Mouse (Mus musculus): ENCODE results near the gene H2afz. TPM values are rescaled to one million over a fixed set of nuclear protein-coding genes. Genes with fewer than 3 reads are reported as not detected.
A peak's percentile ranks its signal among the peaks of the same experiment; 100 is the strongest.
"Not testable (repeated sequence)": the region's sequence is repeated elsewhere in the genome, so short reads cannot be mapped to it uniquely, and the experiment has no call there.

The H2afz gene
- 505 and 565 TPM in 2 replicates for polyA plus RNA-seq (2012; rRNA removed)

DNA sequence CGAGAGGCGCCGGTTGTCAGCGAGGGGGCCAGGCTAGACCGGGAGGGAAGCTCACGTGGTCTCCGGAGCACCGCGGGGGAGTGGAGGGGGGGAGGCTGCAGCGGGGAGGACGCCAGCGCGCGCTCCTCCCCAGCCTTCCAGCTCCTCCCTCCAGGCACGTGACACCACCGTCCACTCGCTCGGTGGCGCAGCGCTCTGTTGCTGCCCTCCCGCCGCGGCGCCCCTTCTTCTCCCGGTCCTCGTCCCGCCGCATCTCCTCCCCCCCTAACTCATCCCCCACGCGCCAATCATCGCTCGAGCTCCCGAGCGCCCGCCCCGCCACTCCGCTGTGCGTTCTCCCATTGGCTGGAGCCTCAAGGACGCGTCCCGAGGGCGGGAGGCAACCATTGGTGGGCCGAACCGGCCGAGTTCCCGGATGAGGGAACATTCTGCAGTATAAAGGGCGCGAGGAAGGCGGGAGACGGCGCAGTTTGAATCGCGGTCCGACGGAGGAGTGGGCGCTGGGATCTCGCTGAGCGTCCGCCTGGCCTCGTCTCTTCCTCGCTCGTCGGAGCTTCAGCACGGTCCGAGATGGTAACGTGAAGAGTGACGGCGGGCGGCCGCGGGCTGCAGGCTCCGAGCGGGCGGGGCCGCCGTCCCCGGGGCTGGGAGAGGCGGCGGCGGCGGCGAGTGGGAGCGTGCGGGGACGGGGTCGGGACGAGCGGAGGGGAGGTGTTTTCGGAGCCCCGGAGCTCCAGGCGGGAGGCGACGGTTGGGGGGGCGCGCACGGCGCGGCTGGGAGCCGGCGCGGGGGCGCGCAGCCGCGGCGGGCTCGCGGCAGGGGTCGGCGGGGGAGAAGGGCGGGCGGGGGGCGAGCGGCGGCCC is at the start of gene H2afz:
Gene H2afz, plus strand, starts transcription at position 364 of the 864 bp plus-strand sequence.
- DNase-seq (ENCODE audit: low spot score), result peak; percentile 95

DNA sequence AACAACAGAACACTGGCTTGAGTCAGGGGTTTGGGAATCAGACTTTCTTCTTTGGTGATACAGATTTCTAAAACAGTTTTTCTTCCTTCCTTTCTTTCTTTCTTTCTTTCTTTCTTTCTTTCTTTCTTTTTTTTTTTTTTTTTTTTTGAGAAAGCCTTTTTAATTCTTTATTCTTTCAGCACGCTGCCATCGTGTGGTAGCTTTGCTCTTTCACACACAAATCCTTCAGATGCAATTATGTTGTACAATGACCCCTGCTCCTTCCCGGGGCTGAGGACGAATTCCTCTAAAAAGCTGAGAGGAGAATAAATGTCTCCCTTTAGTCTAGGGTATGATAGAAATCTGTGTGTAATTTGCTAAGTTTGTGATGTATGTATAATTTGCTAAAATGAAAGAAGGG is 45.6 kb upstream of the H2afz start:
- DNase-seq (ENCODE audit: low spot score), result no peak

DNA sequence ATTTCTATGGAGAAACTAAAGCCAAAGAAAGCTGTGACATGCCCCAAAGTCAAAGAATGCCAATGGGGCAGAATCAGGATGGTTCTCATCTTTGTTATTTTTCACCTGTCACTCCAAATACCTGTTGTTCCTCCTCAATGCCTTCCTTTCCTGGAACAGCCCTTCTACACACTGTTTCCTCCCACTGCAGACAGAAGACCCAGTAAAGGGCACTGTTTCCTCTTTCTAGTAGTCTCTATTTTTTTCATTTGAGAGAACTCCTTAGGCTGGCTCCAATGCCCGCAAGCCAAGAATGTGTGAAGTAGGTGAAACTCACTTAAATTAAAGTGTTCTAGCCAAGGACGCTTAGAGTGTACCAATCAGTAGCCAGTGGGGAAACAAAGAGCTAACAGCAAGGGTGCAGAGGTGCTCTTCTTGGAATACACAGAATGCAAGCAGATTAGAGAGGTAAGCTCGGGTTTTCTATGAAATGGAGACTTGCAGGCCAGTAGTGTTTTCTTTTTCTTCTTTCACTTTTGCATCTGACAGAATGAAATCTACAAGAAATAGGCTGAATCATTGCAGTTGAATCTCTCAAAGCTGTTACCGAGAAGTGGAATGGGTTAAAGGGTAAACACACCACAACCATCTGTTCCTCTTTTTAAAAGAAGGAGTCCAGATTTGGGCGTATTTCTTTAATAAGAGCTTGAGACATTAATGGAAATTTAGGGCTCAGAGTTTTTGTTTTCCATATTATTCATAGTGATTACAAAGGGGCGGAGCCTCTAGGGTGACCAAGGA is 43.4 kb upstream of the H2afz start:
- no peak for DNase-seq (ENCODE audit: low spot score)

DNA sequence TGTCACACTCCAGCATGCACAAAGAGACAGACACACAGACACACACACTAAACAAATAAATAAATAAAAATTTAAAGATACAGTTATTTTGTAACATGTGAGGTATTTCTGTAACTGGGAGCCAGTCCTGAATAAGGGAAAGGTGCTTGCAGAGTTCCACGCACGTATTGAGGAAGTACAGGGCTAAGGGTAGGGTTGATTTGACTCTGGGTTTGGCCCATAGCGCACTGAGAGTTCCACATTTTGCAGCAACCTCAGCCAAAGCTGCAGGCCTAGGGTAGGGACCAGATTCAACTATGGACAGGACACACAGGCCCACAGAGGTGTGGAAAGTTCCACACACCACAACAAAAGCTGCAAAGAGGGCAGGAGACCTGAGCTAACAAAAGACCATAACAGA is 41.0 kb upstream of the H2afz start:
- no peak for DNase-seq (ENCODE audit: low spot score)

DNA sequence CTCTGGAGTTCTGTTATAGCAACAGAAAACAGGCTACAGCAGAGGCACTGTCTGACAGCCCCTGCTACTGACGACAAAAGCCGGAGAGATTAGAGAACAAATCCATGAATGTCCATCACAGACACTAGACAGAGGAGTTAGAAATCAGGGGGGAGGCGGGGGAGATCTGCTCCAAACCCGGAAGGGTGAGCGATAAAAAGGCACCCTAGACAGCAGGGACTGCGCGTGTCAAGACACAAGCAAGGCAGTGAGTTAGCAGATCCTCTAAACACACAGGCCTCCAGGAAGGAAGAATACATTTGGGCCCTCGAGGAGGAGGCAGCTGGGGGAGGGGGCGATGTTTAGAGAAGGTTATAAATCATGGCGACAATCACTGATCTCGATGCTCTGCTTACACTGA is 36.6 kb upstream of the H2afz start:
- DNase-seq (ENCODE audit: low spot score), result no peak

DNA sequence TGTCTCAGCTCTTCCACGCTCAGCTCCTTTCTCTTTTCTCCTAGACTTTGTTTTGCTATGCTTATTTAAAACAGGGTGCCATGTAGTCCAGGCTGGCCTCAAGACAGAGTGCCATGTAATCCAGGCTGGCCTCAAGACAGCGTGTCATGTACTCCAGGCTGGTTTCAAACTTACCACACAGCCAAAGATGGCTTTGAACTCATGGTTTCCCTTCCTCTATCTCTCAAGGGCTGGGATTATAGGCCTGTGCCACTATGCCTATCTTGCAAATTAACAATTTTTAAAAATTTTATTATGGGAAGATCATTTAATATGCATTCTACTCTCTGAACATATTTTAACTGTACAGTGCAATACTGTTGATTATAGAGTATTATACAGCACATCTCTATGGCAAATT is 33.1 kb upstream of the H2afz start:
- DNase-seq (ENCODE audit: low spot score), result no peak

DNA sequence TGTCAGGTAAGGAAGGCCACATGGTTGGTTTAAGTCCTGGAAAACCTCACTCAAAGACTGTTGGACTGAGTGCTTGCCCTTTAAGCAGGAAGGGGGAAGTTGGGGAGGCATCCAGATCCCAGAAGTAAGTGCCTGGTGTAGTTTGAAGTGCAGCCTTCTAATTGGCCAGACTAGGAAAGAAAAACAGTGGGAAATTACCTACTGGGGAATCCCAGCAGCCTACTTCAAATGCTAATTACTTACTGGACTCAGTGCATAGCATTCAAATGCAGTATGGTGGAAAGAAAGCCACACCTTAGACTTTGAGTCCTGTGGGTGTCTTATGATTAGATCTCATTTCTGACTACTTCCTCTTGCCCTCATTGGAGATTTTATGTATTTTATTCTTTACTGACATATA is 31.2 kb upstream of the H2afz start:
- DNase-seq (ENCODE audit: low spot score), result no peak

DNA sequence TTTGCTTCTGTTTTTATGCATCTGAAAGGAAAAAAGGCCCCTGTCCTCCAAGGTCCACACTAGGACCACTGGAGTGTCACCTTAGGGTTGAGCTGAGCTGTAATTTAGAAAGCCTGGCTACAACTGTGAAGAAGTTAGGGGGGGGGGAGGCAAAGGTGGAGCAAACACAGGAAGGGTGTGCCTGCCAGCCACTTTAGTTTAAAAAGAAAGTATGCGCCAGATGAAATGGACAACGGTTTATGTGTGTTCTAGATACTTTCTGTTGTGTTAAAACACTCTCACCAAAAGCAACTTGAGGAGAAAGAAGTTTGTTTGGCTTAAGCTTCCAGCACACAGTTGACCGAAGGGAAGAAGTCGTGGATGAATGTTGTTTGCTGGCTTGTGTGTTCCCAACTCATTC is 30.6 kb upstream of the H2afz start:
- no peak for DNase-seq (ENCODE audit: low spot score)

DNA sequence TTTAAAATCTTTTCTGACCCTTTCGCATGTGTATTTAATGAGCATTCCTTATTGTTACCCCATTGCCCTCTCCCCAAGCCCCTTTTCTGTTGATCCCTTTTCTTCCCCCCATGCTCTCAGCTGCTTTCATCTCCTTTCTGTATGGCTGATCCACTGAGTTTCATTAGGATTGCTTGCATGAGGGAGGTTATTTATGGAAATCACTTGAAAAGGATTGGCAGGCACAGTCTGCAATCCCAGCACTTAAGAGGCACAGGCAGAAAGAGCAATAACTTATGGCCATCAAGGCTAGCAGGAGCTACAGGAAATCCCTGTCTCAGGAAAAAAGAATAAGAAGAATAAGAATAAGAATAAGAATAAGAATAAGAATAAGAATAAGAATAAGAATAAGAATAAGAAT is 27.7 kb upstream of the H2afz start:
- DNase-seq (ENCODE audit: low spot score), result no peak

DNA sequence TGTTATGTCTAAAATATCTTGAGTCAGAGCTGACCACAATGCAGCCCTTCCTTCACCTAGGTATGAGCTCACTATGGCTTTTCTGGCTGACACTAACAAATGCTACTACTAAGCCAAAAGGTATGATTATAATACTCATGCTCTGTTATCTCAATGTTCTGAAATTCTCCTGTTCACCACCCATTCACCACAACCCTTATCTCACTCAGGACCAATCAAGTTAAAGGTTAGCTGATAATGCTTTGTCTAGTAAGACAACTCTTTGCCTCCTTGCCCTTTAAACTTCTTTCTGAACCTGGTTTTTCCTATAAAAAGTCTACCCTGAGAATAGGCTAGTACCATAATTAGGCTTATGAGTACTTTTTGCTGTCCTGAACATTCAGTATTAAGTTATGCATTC is 26.1 kb upstream of the H2afz start:
- DNase-seq (ENCODE audit: low spot score), result no peak

DNA sequence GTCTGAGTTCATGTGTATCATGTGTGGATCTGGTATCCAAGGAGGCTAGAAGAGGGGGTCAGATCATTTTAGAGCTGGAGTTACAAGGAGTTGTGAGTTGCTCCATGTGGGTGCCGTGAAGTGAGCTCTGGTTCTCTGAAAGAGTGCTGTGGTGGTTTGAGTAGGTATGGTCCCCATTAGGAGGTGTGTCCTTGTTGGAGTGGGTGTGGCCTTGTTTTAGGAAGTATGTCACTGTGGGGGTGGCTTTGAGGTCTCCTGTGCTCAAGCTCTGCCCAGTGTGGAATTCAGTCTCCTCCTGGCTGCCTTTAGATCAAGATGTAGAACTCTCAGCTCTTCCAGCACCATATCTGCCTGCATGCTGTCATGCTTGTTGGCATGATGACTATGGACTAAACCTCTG is 21.3 kb upstream of the H2afz start:
- no peak for DNase-seq (ENCODE audit: low spot score)

DNA sequence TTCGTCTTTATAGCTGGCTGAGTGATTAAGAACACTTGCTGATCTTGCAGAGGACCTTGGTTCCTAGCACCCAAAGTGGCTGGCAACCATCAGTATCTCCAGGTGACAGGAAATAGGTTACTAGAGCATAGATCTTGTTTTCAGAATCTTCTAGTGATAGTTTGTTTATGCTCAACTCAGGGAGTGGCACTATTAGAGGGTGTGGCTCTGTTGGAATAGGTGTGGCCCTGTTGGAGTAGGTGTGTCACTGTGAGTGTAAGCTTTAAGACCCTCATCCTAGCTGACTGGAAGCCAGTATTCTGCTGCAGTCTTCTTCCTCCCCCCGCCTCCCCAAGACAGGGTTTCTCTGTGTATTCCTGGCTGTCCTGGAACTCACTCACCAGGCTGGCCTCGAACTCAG is 20.0 kb upstream of the H2afz start:
- no peak for DNase-seq (ENCODE audit: low spot score)

DNA sequence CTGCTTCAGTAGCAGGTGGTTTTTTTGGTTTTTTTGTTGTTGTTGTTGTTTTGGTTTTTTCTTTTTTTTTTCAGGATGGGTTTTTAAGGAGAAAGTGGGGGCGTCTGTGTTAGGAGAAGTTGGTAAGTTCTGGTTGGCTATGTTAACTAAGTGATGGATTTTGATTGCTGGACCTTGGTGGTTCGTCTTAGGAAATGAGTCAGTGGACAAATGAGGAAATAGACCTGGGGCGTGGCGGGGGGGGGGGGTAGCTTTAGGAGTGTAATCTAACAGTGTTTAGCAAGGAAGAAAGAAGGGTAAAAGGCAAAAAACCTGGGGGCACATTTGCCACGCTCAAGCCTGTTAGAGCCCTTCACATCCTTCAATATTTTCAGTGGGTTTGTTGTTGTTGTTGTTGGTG is 17.7 kb upstream of the H2afz start:
- no peak for DNase-seq (ENCODE audit: low spot score)

DNA sequence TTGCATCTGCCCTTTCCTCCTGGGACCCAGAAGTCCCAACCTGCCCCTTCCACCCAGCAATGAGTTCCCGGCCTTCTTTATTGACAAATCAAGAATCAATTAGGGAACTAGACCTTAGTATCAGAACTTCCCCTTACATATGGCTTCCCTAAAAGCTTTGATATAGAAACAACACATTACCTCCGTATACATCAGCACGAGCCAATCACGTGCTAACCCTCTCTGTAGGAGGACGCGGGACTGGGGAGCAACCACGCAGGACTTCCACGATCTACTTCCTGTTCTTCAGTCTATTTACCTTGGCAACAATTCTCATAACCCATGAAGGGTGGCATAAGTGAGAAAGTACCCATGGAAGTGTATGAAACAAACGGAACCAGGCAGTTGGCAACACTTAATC is 15.9 kb upstream of the H2afz start:
- no peak for DNase-seq (ENCODE audit: low spot score)

DNA sequence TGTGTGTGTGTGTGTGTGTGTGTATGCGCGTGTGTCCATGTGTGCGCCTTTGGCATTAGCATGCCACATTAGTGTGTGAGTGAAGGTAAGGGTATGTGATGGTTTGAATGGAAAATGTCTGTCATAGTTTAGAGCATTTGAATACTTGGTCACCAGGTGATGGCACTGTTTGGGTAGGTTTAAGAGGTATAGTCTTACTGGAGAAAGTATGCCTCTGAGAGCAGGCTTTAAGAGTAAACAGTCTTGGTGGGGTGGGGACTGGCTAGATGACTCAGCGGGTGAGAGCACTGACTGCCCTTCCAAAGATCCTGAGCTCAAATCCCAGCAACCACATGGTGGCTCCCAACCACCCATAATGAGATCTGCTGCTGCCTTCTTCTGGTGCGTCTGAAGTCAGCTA is 14.6 kb upstream of the H2afz start:
- no peak for DNase-seq (ENCODE audit: low spot score)

DNA sequence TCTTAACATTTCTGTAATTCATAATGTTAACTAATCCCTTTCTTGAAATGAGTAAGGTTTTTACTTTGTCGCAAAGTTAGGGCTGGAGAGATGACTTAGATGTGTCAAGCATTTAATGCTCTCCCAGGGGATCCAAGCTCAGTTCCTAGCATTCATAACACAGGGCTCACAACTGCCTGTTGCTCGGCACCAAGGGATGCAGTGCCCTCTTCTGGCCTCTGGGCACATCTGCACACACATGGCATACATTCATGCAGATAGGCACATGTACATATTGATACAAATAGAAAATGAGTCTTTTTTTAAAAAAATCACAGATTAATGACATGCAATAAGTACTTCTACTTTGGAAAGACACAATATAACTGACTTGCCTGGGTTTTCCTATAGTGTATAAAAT is 13.1 kb upstream of the H2afz start:
- DNase-seq (ENCODE audit: low spot score), result no peak

DNA sequence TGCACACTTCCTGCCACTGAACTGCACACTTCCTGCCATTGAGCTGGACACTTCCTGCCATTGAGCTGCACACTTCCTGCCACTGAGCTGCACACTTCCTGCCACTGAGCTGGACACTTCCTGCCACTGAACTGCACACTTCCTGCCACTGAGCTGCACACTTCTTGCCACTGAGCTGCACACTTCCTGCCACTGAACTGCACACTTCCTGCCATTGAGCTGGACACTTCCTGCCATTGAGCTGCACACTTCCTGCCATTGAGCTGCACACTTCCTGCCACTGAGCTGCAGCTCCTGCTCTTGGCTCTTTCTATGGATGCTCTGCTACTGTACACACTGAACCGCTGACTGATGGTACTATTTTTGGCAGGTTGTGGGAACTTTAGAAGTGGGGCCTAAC is 11.3 kb upstream of the H2afz start:
- not testable (repeated sequence) for DNase-seq (ENCODE audit: low spot score)

DNA sequence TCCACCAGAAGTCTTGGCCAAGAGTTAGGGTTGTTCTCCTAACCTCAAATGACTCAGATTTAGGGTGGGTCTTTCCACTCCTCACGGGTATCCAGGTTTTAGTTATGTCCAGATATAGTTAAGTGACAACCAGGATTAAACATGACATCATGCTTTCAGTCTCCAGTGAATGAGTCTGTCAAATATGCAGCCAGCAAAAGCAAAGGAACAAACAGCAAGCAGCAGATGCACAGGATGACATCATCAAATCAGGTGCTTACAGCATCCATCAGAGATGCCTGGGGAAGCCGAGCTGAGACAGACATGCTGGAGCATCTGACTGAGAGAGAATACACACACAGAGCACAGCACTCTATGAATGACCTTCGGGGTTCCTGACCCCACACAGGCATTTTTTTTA is 9.0 kb upstream of the H2afz start:
- DNase-seq (ENCODE audit: low spot score), result no peak

DNA sequence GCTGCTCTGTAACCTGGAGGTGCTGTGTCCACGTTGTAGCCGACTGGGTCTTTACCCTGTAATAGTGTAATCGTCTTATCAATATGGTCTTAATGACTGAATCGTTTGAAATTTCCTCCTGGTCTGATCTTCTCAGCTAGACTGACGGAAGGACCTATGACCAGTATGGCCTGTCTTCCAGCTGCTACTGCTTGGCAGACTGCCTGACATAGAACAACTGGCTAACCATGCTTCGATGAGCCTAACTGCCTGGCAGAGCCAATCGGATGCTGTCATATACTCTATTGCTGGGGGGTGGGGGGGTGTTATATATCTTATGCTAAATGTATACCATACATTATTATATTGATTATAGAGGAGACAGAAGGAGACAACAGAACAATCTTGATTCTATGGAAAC is 8.2 kb upstream of the H2afz start:
- no peak for DNase-seq (ENCODE audit: low spot score)

DNA sequence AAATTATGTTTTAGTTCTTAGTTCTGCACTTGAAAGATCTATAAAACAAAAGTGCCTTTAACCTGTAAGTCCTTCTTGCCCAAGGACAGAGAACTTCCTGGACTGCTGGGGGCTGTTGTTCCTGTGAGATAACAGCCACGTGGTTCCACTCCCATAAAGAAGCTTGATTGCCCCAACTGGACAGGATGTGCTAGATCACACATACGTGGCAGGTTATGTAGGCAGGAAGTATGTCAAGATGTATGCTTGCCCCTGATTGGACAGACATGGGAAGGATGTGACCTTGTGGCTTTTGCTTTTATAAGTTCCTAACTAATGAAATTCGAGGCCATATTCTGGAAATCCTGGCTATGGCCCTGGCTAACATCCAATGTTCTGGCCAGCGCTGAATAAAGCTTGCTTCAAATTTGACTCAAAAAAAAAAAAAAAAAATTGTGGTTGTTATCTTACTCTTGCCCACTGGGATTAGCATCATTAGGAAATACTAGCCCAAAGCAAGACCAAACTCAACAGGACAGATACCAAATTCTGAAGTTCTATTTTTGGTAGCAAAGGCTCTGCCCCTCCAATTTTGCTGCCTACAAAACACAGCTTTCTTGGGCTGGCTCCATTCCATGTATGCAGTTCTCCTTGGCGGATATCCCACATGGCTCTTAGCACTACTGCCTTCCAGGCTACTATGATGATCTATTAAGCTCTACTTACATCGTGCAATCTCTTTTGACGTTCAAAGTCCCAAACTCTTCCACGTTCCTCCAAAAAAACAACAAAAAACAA is 3.7 kb upstream of the H2afz start:
- no peak for DNase-seq (ENCODE audit: low spot score)

DNA sequence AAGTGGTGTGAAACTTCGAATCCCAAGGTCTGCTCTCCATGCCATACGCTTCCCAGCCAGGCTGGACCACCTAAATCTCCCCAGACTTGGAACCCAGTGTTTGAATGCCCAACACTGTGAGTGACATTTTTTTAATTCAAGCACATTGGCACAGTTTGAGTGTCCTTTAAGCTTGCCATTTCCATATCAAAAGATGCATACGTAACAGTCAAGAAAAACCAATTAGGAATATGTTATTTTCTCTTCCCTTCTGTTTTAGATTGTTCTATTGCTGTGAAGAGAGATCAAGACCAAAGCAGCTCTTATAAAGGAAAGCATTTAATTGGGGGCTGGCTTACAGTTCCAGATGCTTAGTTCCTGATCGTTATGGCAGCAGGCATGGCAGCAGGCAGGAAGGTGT is 2.9 kb upstream of the H2afz start:
- DNase-seq (ENCODE audit: low spot score), result no peak

DNA sequence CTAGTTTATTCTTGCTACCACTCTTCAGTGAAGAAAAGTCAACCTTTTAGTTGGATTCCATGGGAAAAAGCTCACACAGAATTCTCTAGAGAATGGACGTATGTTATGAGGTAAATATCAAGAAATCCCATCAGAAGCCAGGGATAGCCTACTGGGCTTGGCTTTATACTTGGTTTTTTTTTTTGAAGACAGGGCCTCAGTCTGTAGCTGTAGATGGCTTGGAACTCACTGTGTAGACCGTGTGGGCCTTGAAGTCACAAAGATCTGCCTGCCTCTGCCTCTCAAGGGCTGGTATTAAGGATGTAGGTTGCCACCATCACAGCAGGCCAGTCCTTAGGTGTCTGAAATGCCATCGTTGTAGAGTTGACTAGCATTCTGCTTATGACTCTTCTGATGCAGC is 1.7 kb upstream of the H2afz start:
- DNase-seq (ENCODE audit: low spot score), result no peak
